Mouse (Mus musculus) cerebellum, postnatal 10 days (tissue): Measurements from ENCODE around the gene Phf7.

Experiments
- DNase-seq, 2 experiments: peaks; one replicate each; pipeline ENCODE4 v3.0.0; 2021; ENCODE audit warnings: mixed read lengths in 2 of 2

The Phf7 gene

GRCm38 (mm10) chr14:31232404-31233069 lies 18.6 kb downstream of the Phf7 start:
- DNase-seq, result no peak

- DNase-seq, result no peak
Measured at GRCm38 (mm10) chr14:31230442-31230841, 20.7 kb downstream of the Phf7 start.

GRCm38 (mm10) chr14:31228234-31228633 lies 22.9 kb downstream of the Phf7 start:
- DNase-seq, result no peak

GRCm38 (mm10) chr14:31226978-31227377 lies 24.1 kb downstream of the Phf7 start:
- DNase-seq, result peak; percentile 71 to 82

- peak; percentile 85 to 88 for DNase-seq
Measured at GRCm38 (mm10) chr14:31217666-31218065, 33.5 kb downstream of the Phf7 start, which contains the start of gene Sema3g. Gene Sema3g, plus strand, starts transcription at chr14:31217860.

GRCm38 (mm10) chr14:31216846-31217245 lies 34.3 kb downstream of the Phf7 start, which contains the start of gene Nisch:
Gene Nisch, minus strand, starts transcription at chr14:31216946.
- DNase-seq, result no peak

- peak; percentile 91 to 94 for DNase-seq
Measured at GRCm38 (mm10) chr14:31215157-31216002, 35.7 kb downstream of the Phf7 start.

GRCm38 (mm10) chr14:31214684-31215083 lies 36.4 kb downstream of the Phf7 start:
- no peak for DNase-seq

GRCm38 (mm10) chr14:31213868-31214267 lies 37.2 kb downstream of the Phf7 start:
- DNase-seq, result no peak

- no peak for DNase-seq
Measured at GRCm38 (mm10) chr14:31212499-31212898, 38.6 kb downstream of the Phf7 start.

GRCm38 (mm10) chr14:31211854-31212253 lies 39.3 kb downstream of the Phf7 start:
- no peak for DNase-seq

- no peak for DNase-seq
Measured at GRCm38 (mm10) chr14:31209133-31209557, 42.0 kb downstream of the Phf7 start.

- peak in 1 of 2 experiments; percentile 32 for DNase-seq
Measured at GRCm38 (mm10) chr14:31208084-31208483, 43.0 kb downstream of the Phf7 start, which contains the start of gene Tnnc1. Gene Tnnc1, plus strand, starts transcription at chr14:31208312.

- peak; percentile 41 to 52 for DNase-seq
Measured at GRCm38 (mm10) chr14:31207070-31207830, 43.9 kb downstream of the Phf7 start.

GRCm38 (mm10) chr14:31206472-31206981 lies 44.6 kb downstream of the Phf7 start:
- DNase-seq, result peak; percentile 99

GRCm38 (mm10) chr14:31205562-31206467 lies 45.3 kb downstream of the Phf7 start:
- peak; percentile 67 to 76 for DNase-seq

- no peak for DNase-seq
Measured at GRCm38 (mm10) chr14:31205244-31205561, 45.9 kb downstream of the Phf7 start.

- no peak for DNase-seq
Measured at GRCm38 (mm10) chr14:31204844-31205243, 46.3 kb downstream of the Phf7 start.

- no peak for DNase-seq
Measured at GRCm38 (mm10) chr14:31200038-31200437, 51.1 kb downstream of the Phf7 start.

GRCm38 (mm10) chr14:31199599-31199998 lies 51.5 kb downstream of the Phf7 start:
- no peak for DNase-seq
